Mouse (Mus musculus) urinary bladder, adult 18-20 months (tissue): ENCODE results near the gene Zfp207.
"Not testable (repeated sequence)": the region's sequence is repeated elsewhere in the genome, so short reads cannot be mapped to it uniquely, and the experiment has no call there.

Source experiments
- DNase-seq, 2 experiments: peaks; one replicate each; pipeline ENCODE4 v3.0.0; 2022; ENCODE audit warnings: low spot score in 2 of 2, mixed read lengths in 2 of 2

Gene Zfp207

GRCm38 (mm10) chr11:80410377-80410776 lies 27.3 kb downstream of the Zfp207 start:
- no peak for DNase-seq

- DNase-seq: no peak
Observed at GRCm38 (mm10) chr11:80417085-80417484, 34.0 kb downstream of the Zfp207 start.

- no peak for DNase-seq
Observed at GRCm38 (mm10) chr11:80419743-80420142, 36.7 kb downstream of the Zfp207 start.

- DNase-seq: no peak
Observed at GRCm38 (mm10) chr11:80420202-80420984, 37.3 kb downstream of the Zfp207 start.

GRCm38 (mm10) chr11:80421421-80422047 lies 38.5 kb downstream of the Zfp207 start:
- DNase-seq: no peak

GRCm38 (mm10) chr11:80424691-80425090 lies 41.6 kb downstream of the Zfp207 start:
- no peak for DNase-seq

GRCm38 (mm10) chr11:80425247-80425778 lies 42.2 kb downstream of the Zfp207 start:
- DNase-seq: no peak

GRCm38 (mm10) chr11:80426029-80426813 lies 43.1 kb downstream of the Zfp207 start:
- not testable (repeated sequence) for DNase-seq

GRCm38 (mm10) chr11:80428381-80429008 lies 45.4 kb downstream of the Zfp207 start, which contains the start of gene Psmd11:
Gene Psmd11, plus strand, starts transcription at chr11:80428615.
- peak; percentile 83 to 91 for DNase-seq

GRCm38 (mm10) chr11:80429009-80429475 lies 46.0 kb downstream of the Zfp207 start:
- peak in 1 of 2 experiments; percentile 60 for DNase-seq

- no peak for DNase-seq
Observed at GRCm38 (mm10) chr11:80429500-80430166, 46.6 kb downstream of the Zfp207 start.

GRCm38 (mm10) chr11:80430366-80430910 lies 47.4 kb downstream of the Zfp207 start:
- no peak for DNase-seq

- DNase-seq: no peak
Observed at GRCm38 (mm10) chr11:80446916-80447315, 63.8 kb downstream of the Zfp207 start.

- DNase-seq: no peak
Observed at GRCm38 (mm10) chr11:80449859-80450258, 66.8 kb downstream of the Zfp207 start.

GRCm38 (mm10) chr11:80452242-80452641 lies 69.2 kb downstream of the Zfp207 start:
- no peak for DNase-seq

GRCm38 (mm10) chr11:80453198-80453597 lies 70.1 kb downstream of the Zfp207 start:
- DNase-seq: no peak
